Mouse (Mus musculus): ENCODE measurements around the gene Ticrr.

Ticrr gene

GRCm38 (mm10) chr7:79659578-79660290 lies at the start of gene Ticrr:
TSS of gene Ticrr (plus strand) at chr7:79660196.
- DNase-seq, result peak; percentile 95

DNA sequence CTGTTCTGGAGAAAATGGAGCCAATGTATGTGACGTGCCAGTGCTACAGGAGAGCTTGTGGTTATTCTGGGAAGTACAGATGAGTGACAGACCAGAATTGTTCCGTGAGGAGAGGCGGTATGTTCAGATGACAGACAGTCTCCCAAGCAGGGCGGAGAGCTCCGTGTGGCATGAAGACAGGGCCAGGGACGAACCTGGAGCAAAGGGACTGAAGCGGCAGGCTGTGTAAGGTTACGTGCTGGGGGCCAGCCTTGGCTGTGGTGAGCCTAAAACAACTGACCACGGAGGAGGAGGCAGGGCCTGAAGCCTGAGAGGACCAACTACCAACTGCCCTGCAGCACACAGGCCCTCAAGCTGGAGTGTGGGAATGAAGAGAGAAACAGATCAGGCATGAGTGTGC lies 48.1 kb upstream of the Ticrr start:
- no peak for DNase-seq

- peak; percentile 63 for DNase-seq
These were observed 47.2 kb upstream of the Ticrr start for GRCm38 (mm10) chr7:79612783-79613182.

DNA sequence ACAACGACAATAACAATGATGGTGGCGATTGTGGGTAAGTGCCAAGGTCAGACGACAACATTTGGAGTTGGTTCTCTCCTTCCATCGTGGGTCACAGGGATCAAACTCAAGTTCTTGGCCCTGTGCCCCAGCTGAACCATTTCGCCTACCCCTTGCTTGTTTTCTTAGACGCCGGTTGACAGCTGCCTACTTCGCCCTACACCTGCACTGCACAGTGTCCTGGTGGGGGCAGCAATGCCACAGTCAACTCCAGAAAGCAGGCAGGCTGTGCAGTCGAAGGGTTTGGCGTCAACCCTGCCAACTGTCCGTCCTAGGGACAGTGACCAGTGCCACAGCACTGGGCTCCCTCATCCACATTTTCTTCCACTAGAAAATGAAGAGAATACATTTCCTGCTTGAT lies 46.7 kb upstream of the Ticrr start:
- DNase-seq, result no peak

GRCm38 (mm10) chr7:79615008-79615407 lies 45.0 kb upstream of the Ticrr start:
- DNase-seq, result no peak

- no peak for DNase-seq
These were observed 44.1 kb upstream of the Ticrr start for GRCm38 (mm10) chr7:79615941-79616340.

DNA sequence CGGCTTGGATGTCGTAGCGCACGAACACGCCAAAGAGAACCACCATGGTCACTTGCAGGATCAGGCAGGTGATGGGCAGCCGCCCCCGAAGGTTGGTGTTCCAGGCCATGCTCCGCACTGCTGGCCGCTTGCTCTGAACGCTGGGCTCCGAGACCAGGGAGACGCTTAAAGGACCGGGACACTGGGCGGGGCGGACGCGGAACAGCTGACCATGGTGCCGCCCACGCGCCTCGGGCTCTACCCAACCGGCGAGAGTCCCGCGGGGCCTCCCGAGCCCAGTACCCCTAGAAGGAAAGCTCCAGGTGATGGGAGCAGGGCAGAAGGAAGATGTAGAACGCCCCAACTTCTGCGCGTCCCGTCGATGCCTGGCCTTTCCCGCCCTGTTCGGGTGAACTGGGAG lies 42.6 kb upstream of the Ticrr start, which contains the start of gene Rhcg:
TSS of gene Rhcg (minus strand) at position 240 of the 400 bp plus-strand sequence.
- no peak for DNase-seq

GRCm38 (mm10) chr7:79619493-79619892 lies 40.5 kb upstream of the Ticrr start:
- no peak for DNase-seq

- no peak for DNase-seq
These were observed 36.9 kb upstream of the Ticrr start for GRCm38 (mm10) chr7:79623086-79623485.

DNA sequence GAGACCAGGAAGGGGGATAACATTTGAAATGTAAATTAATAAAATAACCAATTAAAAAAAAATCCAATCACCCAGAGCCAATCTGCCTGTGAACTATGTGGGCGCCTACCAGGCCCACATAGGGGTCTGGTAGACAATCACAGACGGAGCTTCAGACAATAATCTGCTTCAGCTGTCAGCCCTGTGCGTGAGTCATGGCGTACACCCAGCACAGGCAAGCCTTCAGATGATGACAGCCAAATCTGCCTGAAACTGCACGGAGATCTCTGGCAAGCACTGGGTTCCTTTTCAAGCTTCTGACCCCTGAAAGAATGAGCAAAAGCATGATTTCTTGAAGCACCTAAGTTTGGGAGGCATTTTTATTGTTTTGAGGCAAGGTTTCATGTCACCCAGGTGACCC lies 33.8 kb upstream of the Ticrr start:
- no peak for DNase-seq

- DNase-seq, result no peak
These were observed 31.6 kb upstream of the Ticrr start for GRCm38 (mm10) chr7:79628271-79628913.

GRCm38 (mm10) chr7:79631773-79632348 lies 28.1 kb upstream of the Ticrr start:
- no peak for DNase-seq

DNA sequence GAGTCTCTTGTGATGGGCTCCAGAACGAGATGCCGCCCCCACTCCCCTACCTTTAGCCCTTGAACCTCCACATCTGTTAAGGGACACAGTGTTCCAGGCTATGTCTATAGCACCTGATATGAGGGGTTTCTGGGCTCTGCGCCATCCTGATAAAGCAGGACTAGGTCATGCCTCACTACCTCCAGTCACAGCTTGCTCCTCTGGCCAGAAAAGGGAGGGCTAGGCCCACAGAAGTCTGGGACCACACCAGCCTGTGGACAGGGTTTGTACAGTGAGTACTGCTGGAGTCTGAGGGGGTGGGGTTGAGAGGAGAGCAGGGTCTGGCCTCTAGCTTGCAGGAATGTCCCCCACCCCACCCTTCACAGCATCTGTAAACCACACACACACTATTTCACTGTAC lies 12.8 kb upstream of the Ticrr start:
- no peak for DNase-seq

GRCm38 (mm10) chr7:79649005-79649404 lies 11.0 kb upstream of the Ticrr start:
- peak; percentile 50 for DNase-seq

DNA sequence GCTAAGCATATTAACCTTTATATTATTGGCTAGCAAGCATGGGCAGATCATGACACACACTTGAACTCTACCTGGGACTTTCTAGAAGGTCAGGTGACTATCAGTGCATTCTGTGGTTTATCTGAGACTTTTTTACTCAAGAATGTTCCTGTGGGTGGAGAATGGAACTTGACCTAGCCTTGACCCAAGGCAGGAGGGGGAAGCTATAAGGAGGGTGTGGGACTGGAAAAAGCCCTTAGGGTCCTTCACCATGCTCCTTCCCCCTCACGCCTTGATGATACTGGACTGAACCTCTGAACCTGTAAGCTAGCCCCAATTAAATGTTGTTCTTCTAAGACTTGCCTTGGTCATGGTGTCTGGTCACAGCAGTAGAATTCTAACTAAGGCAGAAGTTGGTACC lies 5.8 kb upstream of the Ticrr start:
- no peak for DNase-seq

- no peak for DNase-seq
These were observed 5.4 kb upstream of the Ticrr start for GRCm38 (mm10) chr7:79654586-79654985.

DNA sequence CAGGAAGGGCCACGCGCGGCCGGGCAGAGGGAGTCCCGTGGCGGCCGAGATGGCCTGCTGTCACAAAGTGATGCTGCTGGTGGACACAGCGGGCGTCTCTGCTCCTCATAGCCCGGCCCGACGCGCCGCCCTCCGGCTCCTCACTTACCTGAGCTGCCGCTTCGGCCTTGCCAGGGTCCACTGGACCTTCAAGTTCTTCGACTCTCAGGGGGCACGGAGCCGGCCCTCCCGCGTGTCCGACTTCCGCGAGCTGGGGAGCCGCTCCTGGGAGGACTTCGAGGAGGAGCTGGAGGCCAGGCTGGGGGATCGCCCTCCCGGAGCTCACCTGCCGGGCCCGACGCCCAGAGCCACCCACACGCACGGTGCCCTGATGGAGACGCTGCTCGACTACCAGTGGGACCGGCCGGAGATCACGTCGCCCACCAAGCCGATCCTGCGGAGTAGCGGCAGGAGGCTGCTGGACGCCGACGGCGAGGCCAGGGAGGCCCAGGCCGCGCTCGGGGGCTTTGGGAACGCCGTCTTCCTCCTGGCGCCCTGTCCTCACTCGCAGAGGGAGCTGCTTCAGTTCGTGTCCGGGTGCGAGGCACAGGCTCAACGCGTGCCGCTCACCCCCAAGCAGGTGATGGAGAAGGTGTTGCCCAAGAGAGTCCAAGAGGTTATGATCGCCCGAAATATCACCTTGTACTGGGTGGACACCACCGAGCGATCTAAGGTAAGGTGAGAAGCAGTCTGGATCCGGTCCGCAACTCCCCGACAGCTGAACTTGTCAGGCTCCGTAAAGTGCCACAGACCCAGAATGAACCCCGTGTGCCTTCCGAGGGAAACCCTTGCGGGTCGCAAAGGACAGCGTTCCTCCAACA lies 525 bp downstream of the Ticrr start:
- DNase-seq, result no peak

DNA sequence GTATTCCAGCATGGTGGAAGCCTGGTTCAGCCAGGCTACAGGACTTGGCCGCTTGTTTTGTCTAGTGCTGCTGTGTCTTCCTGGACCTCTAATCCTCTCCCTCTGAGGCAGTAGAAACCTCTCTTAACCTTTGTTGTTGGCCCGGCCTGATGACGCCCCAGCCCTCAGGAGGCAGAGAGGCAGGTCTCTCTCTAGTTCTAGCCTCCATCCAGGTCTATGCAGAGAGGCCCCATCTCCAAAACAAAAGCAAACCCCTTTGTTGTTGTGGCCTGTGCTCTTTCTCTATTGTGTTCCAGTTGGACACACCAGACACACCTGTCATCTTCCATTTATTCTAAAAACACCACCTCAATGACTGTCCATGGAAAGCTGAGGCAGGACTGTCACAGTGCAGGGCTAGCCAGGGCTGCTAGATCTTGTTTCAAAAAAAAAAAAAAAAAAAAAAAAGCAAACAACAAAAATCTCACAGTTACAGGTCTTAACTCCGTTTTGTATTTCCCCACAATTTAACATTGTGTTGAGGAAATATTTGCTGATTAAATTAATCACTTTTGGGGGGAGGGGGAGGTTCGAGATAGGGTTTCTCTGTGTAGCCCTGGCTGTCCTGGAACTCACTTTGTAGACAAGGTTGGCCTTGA lies 1.4 kb downstream of the Ticrr start:
- no peak for DNase-seq

DNA sequence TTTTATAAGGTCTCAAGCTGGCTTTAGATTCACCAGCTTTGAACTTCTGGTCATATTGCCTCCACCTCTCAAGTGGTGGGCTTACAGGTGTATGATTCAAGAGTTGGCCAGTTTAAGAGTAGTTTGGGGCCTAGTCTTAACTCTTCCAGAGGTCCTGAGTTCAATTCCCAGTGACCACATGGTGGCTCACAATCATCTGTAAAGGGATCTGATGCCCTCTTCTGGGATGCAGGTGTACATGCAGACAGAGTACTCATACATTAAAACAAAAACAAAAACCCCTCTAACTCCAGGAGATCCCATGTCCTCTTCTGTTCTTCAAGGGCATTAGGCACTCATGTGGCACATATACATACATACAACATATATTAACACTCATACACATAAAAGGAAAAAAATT lies 6.7 kb downstream of the Ticrr start:
- DNase-seq, result no peak

DNA sequence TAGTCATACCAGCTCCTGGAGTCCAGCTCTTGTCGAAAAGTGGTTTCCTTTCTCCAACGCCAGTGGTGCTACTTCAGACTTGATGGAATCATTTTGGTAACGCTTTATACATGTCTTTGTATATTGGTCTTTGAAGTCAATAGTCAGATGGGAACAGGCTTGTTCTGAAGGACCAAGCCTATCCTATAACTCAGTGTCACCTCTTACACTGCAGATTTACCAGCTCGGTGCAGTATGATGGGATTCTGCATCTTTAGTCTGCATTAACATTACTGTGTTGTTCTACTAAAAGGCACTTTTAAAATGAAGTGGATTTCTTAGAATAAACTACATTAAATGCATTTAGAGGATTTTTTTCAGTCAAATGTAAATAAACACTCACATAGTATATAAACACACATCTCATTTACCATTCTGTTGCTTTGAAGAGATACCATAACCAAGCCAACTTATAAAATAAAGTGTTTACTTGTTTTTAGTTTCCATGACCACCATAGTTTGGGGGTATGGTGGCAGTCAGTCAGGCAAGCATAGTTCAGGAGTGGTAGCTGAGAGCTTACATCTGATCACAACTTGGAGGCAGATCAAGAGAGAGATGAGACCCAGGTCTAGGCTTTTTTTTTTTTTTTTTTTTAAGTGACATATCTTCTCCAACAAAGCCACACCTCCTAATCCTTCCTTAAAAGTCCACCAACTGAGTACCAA lies 11.1 kb downstream of the Ticrr start:
- DNase-seq, result no peak

DNA sequence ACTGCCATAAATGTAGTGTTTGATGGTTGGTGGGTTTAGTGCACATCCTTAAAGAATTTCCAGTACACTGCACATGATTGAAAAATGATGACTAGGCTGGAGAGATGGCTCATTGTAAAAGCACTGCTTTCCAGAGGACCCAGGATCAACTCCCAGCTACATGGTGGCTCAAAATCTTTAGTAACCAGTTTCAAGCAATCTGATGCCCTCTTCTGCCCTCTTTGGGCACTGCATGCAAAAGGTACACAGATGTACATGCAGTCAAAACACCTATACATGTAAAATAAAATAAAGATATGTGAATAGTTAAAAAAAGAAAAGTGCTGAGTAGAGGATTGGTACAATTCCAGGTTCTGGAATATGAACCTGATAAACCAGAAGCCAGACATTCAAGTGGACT lies 19.2 kb downstream of the Ticrr start:
- no peak for DNase-seq

DNA sequence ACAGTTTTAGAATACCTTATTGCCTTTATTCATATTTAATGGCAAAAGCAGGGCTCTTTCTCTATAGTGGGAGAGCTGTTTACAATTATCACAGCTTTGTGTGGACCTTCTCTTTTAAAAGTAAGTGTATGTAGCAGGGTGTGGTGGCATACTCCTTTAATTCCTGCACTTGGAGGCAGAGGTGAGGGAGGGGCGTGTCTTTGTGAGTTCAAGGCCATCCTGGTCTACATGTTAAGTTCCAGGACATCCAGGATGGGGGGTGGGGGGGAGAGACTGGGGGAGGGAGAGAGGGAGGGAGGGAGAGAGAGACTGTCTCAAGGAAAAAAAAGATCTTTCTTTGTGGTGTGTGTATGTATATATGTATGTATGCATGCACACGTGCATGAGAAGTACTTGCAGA lies 20.2 kb downstream of the Ticrr start:
- DNase-seq, result no peak

All from right cerebral cortex, adult 18-20 months (tissue).